Mouse (Mus musculus): ENCODE results near the gene Gm9817. TPM values are rescaled to one million over a fixed set of nuclear protein-coding genes. Genes with fewer than 3 reads are reported as not detected.
"Not testable (repeated sequence)": the region's sequence is repeated elsewhere in the genome, so short reads cannot be mapped to it uniquely, and the experiment has no call there.

The Gm9817 gene
- total RNA-seq (2022), result not detected

DNA sequence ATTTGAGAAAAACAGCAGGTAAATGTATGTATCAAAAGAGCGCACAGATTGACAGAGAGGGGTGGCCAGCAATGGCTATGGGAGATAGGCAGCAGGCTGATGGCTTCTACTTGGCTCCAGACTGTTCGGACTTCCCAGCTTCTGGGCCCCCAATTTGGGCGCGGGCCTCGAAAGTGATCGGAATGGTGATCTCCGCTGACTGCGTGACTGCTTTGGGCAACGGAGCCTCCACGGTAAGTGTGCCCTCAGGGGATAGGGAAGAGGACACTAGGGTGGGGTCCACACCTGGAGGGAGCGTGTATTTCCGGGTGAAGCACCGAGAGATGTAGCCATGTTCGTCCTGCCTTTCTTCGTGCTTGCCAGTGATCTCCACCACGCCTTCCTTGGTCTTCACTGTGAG is at the start of gene Gm9817:
Gene Gm9817, plus strand, starts transcription at position 301 of the 400 bp plus-strand sequence.
- DNase-seq (ENCODE audit: low spot score in 2 of 2), result not testable (repeated sequence)

DNA sequence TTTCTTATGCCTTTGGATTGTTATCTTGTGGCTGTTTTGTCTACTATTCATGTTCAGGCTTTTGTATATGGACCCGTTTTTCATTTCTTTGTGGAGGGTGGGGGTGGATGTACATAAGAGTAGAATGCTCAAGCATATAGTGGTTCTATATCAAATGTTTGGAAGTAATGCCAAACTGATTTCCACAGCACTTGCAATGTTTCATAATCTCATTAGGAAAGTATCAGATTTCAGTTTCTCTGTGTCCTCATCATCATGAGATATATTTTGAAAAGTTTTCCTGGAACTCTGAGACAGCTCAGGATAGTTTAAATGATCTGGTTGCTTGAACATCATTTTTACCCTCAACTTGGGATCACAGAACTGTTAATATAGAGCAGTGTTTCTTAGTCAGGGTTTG is 48.7 kb upstream of the Gm9817 start:
- DNase-seq (ENCODE audit: low spot score in 2 of 2), result no peak

DNA sequence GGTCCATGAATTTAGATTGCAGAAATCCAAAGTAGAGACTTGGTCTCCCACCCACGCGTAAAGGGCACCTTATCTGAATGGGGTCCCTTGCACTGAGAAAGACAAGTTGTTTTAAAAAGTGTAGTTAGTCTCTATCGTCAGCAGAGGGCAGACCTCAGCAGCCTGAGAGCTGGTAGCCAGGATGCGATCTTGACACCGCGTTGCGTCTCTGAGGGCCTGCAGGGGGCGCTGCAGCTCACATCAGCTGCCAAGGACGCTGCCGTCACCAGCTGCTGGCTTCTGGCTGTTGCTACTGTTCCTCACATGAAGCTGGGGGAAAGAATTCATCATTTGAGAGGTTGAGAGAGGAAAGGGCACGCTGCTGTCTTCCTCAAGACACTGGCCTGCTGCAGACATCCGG is 47.7 kb upstream of the Gm9817 start:
- DNase-seq (ENCODE audit: low spot score in 2 of 2), result peak; percentile 78 to 87

DNA sequence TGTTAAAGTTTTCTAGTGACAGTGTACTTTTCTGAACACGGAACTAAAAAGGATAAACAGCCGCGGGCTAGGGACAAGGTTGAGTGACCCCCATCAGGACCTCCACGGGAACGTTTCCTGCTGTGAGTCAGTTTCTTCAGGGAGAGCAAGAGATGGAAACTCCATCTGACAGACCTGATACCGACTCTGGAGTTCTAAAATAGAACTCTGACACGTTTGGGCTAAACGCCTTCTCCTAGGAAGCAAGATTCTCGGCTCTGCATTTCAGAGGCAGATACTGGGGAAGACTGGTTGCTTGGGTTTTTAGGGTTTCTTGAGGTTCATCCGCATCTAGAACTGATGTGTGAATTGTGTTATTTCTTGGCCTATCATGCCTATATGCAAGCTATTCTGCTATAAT is 47.2 kb upstream of the Gm9817 start:
- DNase-seq (ENCODE audit: low spot score in 2 of 2), result no peak

DNA sequence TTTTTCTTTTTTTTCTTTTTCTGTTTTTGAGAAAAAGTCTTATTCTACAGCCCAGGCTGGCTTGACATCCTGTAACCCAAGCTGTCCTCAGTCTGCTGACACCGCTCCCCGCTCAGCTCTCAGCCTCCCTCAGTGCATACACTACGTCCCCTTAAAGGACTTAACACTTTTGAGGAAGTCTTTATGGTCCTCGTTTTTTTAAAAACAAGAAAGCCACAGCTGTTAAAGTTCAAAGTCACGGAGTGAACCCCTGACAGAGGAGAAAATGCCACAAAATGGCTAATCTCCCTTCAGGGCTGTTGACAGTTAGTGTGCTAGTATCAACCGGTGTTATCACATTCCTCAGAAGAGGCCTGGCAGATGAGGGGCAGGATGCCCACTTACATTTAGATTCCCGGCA is 46.7 kb upstream of the Gm9817 start:
- DNase-seq (ENCODE audit: low spot score in 2 of 2), result no peak

DNA sequence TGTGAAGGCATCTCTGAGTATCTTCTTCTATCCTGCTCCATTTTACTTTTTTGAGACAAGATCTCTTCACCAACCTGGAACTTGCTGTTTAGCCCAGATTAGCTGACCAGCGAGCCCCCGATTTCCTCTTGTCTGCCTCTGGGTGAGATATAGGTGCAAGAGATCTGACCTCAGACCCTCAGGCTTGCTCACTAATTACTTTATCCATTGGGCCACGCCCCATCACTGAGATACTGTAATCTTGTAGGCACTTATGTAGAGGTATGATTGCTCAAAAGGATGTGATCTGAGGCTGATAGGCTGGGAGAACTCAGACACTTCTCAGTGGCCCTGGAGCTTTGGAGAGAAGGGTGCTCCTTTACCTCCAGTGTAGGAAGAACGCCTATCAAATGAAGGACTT is 46.0 kb upstream of the Gm9817 start:
- DNase-seq (ENCODE audit: low spot score in 2 of 2), result no peak

DNA sequence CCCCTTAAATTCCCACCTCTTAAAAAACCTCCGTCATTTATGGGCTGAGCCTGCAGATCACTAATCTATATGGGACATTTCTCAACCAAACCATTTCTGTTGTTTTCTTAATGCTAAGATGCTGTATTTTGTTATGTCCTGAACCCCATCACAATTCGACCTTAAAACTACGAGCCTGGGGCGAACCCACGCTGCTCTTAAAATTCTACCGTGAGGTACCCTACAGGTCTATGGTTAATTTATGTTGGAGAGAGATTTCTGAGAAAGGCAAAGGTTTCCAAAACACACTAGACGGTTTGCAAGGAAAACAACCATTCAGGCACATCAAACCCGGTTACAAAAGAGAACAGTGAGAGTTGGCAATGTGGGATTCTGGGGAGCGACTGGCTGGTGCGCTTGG is 45.1 kb upstream of the Gm9817 start:
- no peak for DNase-seq (ENCODE audit: low spot score in 2 of 2)

DNA sequence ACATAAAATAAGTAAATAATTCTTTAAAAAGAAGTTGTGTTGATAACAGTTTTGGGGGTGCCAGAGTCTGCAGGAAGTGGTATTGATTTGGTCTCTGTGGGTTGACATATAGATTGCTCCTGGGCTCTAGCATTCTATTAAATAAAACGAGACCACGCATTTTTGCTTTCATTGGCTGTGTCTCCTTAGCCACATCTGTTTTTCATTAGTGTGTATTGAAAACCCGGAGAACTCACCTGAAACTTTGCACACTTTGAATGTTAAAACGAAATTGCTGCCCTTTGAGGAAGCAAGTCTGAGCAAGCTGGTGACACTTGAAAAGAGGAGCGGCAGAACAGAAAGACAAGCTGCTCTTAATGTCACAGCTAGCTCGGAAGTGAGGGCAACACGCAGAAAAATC is 43.7 kb upstream of the Gm9817 start:
- DNase-seq (ENCODE audit: low spot score in 2 of 2), result no peak

DNA sequence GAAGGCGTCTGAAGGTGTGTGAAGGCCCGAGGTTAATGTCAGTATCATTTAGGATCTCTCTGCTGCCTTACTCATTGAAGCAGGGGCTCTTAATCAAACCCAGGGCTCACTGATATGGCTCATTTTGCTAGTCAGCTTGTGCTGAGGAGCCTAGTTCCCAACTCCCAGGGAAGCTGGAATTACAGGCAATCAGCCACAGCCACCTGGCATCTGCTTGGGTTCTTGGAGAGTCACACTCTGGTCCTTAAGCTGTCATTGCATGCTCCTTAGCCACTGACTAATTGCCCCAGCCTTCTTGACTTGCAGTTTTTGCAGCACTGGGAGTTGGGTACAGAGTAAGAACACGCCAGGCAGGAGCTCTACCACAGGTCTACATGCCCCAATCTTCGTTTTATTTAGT is 42.1 kb upstream of the Gm9817 start:
- no peak for DNase-seq (ENCODE audit: low spot score in 2 of 2)

DNA sequence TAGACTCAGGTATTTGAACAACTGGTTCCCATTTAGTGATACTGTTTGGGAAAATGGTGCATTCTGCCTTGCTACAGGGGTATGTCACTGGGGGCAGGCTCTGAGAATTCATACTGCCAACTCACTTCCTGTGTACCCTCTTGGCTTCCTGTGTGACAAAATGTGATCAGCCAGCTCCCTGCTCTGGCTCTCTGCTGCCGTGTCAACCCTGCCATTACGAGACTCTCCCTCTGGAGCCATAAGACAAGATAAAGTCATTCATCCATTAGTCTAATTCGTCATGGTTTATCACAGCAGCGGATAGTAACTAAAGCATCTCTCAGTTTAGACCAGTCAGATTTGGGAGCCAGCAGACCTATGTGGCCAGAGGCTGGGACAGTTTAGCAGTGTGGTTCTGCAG is 38.3 kb upstream of the Gm9817 start:
- no peak for DNase-seq (ENCODE audit: low spot score in 2 of 2)

DNA sequence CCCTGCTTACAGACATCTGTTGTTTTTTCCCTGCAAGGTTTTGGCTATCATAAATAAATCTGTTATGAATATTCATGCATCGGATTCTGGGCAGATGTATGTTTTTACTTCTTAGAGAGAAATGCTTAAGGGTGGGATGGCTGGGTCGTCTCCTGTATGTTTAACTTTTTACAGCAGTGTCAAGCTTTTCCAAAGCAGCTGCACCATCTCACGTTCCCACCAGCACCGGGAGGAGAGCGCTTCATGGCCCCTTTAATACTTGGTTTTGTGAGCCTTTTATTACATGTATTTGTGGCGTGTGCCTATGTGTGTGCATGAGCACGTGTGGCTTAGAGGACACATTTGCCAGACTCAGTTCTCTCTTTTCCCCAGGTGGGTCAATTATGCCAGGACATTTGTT is 37.8 kb upstream of the Gm9817 start:
- no peak for DNase-seq (ENCODE audit: low spot score in 2 of 2)

DNA sequence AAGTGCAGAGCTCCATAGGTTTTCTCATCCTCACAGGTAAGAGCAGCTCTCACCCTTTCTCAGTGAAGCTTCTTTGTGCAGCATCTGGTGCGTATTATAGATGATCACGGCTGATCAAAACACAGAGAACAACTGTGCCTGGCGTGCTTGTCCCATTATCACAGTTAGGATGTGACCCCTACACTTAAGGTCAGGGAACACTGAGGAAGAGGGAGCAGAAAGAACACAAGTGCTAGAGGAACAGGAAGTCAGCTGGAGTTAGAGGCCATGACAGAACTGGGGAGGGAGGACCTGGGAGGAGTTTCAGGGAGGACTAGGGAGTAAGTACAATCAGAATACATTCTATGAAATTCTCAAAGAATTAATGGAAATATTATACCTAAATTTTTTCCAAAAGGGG is 35.0 kb upstream of the Gm9817 start:
- no peak for DNase-seq (ENCODE audit: low spot score in 2 of 2)

DNA sequence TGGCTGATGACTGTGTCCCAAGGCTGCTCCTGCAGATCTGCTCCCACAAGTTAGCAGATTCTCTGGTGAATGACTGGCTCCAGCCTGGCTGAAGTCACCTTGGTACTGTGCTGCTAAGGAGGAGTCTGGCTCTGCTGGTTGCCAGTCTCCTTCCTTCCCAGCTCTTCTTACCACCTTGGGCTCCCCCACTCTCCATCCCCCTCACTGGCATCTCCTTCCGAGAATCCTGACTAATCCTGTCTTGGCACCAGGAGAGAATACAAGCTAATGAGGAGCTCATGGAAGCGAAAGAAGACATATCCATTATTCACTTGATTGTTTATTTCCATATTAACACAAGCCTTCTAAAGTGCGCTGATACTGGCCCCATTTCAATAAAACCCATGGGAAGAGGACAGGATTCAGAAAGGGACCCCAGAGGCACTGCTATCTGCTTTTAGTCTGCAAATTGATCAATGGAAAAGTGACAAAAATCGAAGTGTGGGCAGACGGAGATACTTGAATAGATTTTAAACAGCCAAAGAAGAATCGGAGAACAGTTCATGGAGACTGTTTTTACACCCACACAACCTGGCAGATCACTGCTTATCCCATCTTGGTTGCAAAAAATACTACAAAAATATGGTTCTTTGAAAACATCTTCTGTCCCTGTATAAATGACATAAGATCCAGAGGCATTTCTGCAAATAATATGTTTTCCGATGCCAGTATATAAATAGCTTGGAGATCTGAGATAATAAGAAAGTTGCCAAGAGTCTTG is 29.1 kb upstream of the Gm9817 start:
- peak; percentile 50 to 51 for DNase-seq (ENCODE audit: low spot score in 2 of 2)

DNA sequence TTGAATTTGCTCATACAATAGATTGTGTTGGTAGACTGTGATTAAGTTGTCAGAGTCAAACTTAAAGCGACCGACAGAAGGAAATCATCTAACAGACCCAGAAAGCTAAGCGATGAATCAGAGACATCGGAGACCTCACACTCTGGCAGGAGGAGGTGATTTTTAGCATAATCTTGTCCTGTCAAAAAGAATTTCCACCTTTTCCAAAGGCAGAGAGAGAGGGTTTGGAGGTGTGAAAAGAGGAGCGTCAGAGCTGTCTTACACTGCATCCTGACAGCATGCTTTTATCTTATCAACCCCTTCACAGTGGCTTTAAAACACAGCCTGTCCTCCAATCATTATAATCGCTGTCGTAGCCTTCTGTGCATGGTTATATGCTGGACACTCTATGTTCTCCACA is 25.7 kb upstream of the Gm9817 start:
- DNase-seq (ENCODE audit: low spot score in 2 of 2), result no peak

DNA sequence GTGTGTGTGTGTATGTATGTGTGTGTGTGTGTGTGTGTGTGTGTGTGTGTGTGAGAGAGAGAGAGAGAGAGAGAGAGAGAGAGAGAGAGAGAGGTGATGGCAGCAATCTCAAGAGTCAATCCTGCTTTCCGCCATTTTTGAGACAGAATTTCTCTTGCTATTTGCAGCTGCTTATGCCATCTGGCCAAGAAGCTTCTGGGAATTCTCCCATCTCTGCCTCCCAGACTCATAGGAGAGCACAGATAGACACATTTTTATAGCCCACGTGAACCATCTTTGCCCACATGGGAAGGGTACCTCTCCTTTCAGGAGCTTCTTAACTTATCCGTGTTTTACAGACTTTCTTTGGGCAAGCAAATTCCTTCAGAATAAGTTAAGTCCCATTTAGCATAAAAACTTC is 24.6 kb upstream of the Gm9817 start:
- DNase-seq (ENCODE audit: low spot score in 2 of 2), result peak in 1 of 2 experiments; percentile 36

DNA sequence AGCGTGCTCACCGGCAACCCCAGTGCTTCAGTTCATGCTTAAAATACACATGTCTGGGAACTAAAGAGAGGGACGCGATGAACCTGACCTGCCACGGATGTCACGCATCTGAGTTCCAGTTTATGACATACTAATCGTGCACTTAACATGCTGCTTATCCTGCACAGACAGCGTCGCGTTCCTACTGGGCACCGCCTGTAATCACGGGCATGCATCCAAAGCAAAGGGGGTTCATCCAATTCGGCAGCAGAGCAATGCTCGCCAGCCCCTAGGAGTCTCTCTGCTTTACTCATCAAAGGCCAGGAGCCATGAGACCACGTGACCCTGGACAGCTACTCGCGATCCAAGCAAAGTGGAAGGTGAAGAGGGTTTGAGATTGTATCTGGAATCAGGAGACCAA is 19.3 kb upstream of the Gm9817 start:
- no peak for DNase-seq (ENCODE audit: low spot score in 2 of 2)

DNA sequence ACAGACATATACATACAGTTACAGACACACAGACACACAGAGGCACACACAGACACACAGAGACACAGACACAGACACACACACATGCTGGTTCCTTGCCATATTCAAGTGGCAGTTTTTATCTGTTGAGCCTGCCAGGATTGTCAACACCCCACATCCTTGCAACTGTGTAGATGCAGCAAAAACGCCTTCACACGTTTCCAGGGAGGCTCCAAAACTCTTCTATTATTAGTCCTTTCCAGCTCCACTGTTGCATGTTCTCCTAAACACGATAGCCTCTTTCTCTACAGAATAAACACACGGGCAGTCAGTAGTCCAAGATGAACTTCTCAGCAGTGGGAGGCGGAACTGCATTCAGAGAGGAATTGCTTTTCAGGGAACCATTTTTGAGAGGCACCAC is 15.3 kb upstream of the Gm9817 start:
- no peak for DNase-seq (ENCODE audit: low spot score in 2 of 2)

DNA sequence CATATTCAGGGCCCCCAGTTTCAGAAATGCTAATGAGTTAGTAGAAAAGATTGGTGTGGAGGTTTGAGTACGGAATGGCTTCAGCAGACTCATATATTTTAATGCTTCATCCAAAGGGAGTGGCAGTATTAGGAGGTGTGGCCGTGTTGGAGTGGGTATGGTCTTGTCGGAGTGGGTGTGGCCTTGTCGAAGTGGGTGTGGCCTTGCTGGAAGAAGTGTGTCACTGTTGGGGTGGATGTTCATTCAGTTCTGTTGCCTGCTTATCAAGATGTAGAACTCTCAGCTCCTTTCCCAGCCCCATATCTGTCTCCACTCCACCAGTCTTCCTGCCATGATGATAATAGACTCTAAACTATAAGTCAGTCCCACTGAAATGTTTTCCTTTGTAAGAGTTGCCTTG is 13.5 kb upstream of the Gm9817 start:
- DNase-seq (ENCODE audit: low spot score in 2 of 2), result no peak

DNA sequence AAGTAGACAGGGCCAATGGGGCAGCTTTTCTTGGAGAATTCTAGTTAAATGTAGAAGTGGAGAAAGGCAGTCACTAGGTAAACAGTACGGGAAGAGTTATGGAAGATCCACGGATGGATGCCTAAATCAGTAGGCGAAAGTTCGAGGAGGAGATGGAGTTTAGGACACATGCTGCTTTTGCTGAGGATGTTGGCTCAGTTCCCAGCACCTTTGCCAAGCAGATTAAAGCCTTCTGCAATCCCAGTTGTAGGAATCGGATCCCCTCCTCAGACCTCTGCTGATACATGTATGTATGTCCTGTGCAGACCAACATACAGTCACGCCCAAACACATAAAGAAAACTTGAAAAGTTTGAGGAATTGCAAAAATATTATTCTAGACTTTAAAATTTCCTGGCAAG is 8.1 kb upstream of the Gm9817 start:
- DNase-seq (ENCODE audit: low spot score in 2 of 2), result no peak

DNA sequence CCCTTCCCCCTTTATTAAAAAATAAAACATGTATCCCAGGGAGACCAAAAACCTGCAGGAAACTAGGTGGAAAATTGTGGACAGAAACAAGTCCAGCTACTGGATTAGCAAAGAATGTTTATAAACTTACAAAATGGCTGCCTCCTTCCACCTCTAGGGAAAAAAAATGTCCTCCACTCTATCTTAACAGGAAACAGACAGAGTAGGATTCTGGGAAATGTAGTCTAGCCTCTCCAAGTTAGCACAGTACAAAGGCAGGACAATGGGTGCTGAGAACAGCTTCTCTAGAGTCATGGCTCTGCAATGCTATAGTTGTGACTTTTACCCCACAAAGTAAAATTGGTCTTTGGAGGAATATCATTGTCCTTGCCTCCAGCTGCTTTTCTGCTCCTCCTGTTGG is 3.5 kb upstream of the Gm9817 start:
- no peak for DNase-seq (ENCODE audit: low spot score in 2 of 2)

DNA sequence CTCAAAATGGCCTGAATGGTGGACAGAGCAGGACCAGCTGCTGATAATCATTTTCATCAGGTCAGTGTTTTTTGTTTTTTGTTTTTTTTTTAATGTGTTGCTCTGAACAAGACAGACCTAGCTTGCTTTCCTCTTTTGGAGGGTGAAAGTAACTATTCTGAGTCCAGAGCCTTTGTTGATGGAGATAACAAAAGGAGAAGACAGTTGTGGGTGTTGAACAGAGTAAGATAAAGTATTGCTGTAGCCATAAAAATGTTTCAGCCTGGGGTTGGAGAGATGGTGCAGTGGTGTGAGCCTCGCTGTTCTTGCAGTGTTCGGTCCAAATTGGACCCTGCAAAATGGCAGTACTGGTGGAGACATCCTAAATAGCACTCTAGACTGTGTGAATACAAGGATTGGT is 2.8 kb upstream of the Gm9817 start:
- no peak for DNase-seq (ENCODE audit: low spot score in 2 of 2)

DNA sequence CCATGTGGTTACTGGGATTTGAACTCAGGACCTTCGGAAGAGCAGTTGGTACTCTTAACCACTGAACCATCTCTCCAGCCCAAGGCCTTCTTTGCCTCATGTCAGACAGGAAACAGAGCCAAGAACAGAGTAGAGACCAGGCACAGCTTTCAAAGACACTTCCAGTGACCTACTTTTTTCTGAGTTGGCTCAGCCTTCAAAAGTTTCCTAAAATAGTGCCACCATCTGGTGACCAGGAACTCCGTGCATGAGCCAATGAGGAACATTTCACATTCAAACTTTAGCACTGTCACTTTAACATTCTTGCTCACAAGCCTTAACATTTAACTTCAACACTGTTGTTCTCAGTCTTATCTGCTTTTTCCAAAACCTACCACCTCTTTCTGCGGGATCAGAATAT is 2.3 kb downstream of the Gm9817 start:
- DNase-seq (ENCODE audit: low spot score in 2 of 2), result no peak

DNA sequence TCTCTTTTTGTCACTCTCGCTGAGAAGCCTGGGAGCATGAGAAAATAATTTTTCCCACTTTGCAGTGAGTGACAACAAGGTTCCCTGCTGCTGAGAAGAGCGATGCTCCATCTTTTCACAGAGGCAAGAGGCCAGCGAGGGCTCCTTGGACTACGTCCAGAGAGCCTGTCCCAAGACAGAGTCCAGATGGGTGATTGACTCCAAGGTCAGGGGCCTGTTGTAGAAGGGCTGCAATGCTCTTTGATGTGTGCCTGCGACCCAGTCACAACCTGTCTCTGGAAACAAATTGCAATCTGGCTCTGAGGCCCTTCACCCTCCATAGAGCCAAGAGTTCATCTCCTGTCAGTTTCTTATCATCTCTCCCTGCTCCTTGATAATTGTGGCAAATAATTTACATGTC is 5.2 kb downstream of the Gm9817 start:
- no peak for DNase-seq (ENCODE audit: low spot score in 2 of 2)

DNA sequence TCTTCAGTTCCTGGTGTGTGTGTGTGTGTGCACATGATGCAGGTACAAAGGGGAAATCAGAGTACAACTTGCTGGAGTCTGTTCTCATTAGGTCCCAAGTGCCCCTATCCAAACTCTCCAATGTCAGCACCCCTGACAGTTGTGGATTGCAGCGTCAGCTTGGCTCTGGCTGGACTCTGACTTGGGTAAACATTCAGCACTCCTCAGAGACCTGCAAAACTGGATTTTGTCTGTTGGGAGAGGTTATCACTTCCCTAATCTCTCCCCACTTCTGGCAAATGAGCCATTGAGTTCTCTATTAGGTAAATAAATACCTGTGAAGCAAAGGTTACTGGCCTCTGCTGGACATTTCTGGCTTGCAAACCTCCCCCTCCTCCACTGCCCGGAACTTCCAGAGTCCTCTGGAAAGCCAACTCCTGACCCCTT is 10.3 kb downstream of the Gm9817 start:
- no peak for DNase-seq (ENCODE audit: low spot score in 2 of 2)
